Mouse (Mus musculus) midbrain, postnatal 0 days (tissue): Measurements from ENCODE around the gene Gfer. TPM values are rescaled to one million over a fixed set of nuclear protein-coding genes. Genes with fewer than 3 reads are reported as not detected.

Experiments
- ATAC-seq: fragments of 200-750 bp; cut with Nextera tagmentation; 2 replicates; pipeline ENCODE4 v1.8.0; 2017; ENCODE audit warnings: moderate number of reproducible peaks, mild to moderate bottlenecking, moderate TSS enrichment, moderate library complexity; ENCODE audit not compliant: low FRiP score
- DNase-seq: peaks from one replicate; pipeline ENCODE4 v3.0.0-alpha.2; 2015; ENCODE audit warnings: low spot score
- H3K27ac ChIP-seq: fragments of 300-500 bp; sonication (generic); 2 replicates; pipeline ENCODE4 v1.5.1; 2014; ENCODE audit warnings: low read depth, mild to moderate bottlenecking, low read length, mixed read lengths
- H3K27me3 ChIP-seq: fragments of 300-500 bp; sonication (generic); 2 replicates; pipeline ENCODE4 v1.6.1; 2014; ENCODE audit warnings: low read length, control low read depth, mixed read lengths; ENCODE audit not compliant: insufficient read depth
- H3K36me3 ChIP-seq: fragments of 300-500 bp; sonication (generic); 2 replicates; pipeline ENCODE4 v1.6.1; 2014; ENCODE audit warnings: low read length, control low read depth, mixed read lengths; ENCODE audit not compliant: insufficient read depth
- H3K4me1 ChIP-seq: fragments of 300-500 bp; sonication (generic); 2 replicates; pipeline ENCODE4 v1.6.1; 2014; ENCODE audit warnings: mild to moderate bottlenecking, control low read depth, antibody characterized with exemption, low read length, mixed read lengths; ENCODE audit not compliant: insufficient read depth
- H3K4me2 ChIP-seq: fragments of 300-500 bp; sonication (generic); 2 replicates; pipeline ENCODE4 v1.6.1; 2014; ENCODE audit warnings: low read depth, mild to moderate bottlenecking, low read length, mixed read lengths; ENCODE audit not compliant: poor library complexity, severe bottlenecking
- H3K4me3 ChIP-seq: fragments of 300-500 bp; sonication (generic); 2 replicates; pipeline ENCODE4 v1.5.1; 2014; ENCODE audit warnings: low read depth, mild to moderate bottlenecking, low read length, moderate library complexity
- H3K9ac ChIP-seq: fragments of 300-500 bp; sonication (generic); replicated peaks from 2 replicates; pipeline ENCODE4 v1.6.1; 2014; ENCODE audit warnings: mild to moderate bottlenecking, low read length, moderate library complexity, mixed read lengths; ENCODE audit not compliant: poor library complexity, severe bottlenecking
- H3K9me3 ChIP-seq: fragments of 300-500 bp; sonication (generic); 2 replicates; pipeline ENCODE4 v1.6.1; 2016; ENCODE audit warnings: low read length, control low read depth
- CTCF ChIP-seq: IDR thresholded peaks from 2 replicates; pipeline ENCODE4 v1.5.1; 2016; ENCODE audit warnings: antibody characterized with exemption, mild to moderate bottlenecking
- WGBS: fragments of 180-500 bp; shearing (Covaris S2); extraction: QIAGEN DNeasy Blood & Tissue Kit; methylation state at CpG from one replicate; pipeline ENCODE4 v1.1.7; 2014; 5-methylcytosine and 5-hydroxymethylcytosine counted together
- polyA plus RNA-seq: library from polyadenylated mRNA; unstranded; fragments of >200 nt; fragmentation: Nextera tagmentation; extraction: Ambion mirVana; gene quantifications from 2 replicates; pipeline ENCODE4 v1.2.1, GENCODE M21; 2015
- total RNA-seq: library from RNA; depleted of rRNA; stranded (reverse); fragments of >200 nt; gene quantifications from 2 replicates; pipeline ENCODE4 v1.2.3, GENCODE M21; 2014

Gene Gfer
- total and polyA plus RNA-seq, 2 experiments from 2014 or later, result 28.0 to 39.4 TPM

DNA sequence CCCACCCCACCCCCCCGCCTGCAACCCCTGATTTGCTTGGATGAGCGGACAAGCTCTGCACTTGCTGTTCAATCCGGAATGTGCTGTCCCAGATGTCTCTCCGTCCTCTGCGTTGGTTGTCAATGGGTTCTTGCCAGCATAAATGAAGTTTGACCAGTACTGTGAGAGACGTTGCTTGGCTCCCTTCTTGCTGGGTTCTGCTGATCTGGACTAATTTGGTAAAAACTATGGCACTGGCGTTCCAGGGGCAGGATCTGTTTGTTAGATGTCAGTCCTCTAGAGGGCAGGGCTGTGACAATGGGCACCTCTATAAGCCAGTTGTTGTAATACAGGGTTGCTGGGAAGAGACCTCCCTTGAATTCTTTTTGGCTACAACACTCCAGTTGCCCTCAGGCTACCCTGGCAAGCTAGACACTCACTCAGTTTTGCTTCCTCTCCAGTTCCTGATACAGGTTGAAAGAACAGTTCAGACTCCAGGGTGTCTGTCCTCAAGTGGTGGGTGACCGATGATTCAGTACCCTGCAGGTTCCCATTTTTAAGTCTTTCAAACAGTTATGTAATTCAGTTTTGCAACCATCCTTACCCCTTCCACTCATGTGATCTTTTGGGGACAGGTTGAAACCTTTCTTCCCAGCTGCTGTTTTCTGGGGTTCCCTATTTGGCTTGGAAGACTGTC is 41.3 kb upstream of the Gfer start:
- Histone ChIP-seq H3K27ac (no peak overlapping the region), H3K4me3 (peak overlapping the region; percentile 54), H3K4me2 (peak overlapping the region; percentile 85), H3K9ac (peak overlapping the region; percentile 55; the same call in 1 of the 2 replicates), H3K36me3 (no peaks in the 10 kb centered on the region), H3K9me3 (no peaks in the 10 kb centered on the region), H3K27me3 (no peaks in the 10 kb centered on the region), H3K4me1 (no peaks in the 10 kb centered on the region)
- 0 out of 2 replicates have a peak, but pooled peaks have one; percentile 9 for TF ChIP-seq CTCF
- 28% methylated on average over 8 of the region's 8 CpGs for WGBS
- DNase-seq (no peak), ATAC-seq (no peak)

DNA sequence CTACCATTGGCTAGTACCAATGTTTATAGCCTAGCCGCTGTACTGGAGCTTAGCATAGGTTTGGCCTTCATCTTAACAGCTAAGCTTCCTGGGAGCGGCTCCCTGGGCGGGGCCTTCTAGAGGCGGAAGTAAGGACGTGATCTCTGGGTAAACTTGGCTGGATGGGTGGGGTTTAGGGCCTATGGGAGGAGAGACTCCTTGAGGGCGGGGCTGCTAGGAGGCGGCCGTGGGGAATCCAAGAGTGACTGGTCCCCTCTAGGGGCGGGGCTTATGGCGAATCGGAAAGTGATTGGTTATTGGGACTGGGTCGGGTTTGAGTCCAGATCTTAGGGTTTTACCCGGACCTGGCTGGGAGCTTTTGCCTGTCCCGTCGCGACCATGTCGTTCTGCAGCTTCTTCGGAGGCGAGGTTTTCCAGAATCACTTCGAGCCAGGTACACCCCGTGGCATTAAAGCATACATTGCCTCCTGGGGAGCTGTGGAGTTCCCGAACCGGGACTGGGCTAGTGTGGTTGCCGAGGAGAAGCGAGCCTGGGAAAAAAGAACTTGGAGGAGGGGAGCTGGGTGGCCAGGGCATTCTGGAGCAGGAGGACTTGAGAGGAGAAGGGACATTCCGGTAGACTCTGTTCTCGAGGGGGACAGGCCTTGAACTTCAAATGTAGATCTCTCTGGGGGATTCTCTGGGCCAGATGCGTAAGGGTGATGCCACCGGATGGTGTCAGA is 40.5 kb upstream of the Gfer start, which contains the start of gene Msrb1:
Gene Msrb1, plus strand, starts transcription at position 313 of the 722 bp plus-strand sequence.
- WGBS, result under 1% methylated on average over 29 of the region's 29 CpGs
- Histone ChIP-seq H3K27me3 (no peaks in the 10 kb centered on the region), H3K9ac (peak within 1 kb of the TSS; percentile 55), H3K4me1 (no peaks in the 10 kb centered on the region), H3K4me3 (peak within 1 kb of the TSS; percentile 54), H3K27ac (peak within 1 kb of the TSS; percentile 59), H3K4me2 (peak within 1 kb of the TSS; percentile 85), H3K36me3 (no peaks in the 10 kb centered on the region), H3K9me3 (no peaks in the 10 kb centered on the region)
- ATAC-seq, result peak; percentile 92
- DNase-seq, result peak; percentile 97
- TF ChIP-seq CTCF, result no peak

DNA sequence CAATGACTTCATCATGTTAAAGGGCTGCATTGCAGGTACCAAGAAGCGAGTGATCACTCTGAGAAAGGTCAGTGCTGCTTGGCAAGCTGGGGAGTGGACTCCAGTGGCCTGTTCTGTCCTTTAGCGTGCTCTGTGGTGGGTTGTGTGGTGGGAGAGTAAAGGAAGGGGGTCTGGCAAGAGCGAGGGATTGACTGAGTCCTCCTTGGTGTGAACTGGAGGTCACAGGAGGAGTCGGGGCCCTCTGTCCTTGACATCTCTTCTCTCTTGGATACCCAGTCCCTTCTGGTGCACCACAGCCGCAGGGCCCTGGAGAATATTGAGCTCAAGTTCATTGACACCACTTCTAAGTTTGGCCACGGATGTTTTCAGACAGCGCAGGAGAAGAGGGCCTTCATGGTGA is 39.5 kb upstream of the Gfer start:
- no peak for ATAC-seq
- Histone ChIP-seq H3K27me3 (no peaks in the 10 kb centered on the region), H3K9ac (no peak overlapping the region), H3K4me3 (no peak overlapping the region), H3K4me2 (no peak overlapping the region), H3K4me1 (no peaks in the 10 kb centered on the region), H3K36me3 (no peaks in the 10 kb centered on the region), H3K9me3 (no peaks in the 10 kb centered on the region), H3K27ac (no peak overlapping the region)
- DNase-seq, result no peak
- 88% methylated on average over 7 of the region's 7 CpGs for WGBS
- no peak for TF ChIP-seq CTCF

DNA sequence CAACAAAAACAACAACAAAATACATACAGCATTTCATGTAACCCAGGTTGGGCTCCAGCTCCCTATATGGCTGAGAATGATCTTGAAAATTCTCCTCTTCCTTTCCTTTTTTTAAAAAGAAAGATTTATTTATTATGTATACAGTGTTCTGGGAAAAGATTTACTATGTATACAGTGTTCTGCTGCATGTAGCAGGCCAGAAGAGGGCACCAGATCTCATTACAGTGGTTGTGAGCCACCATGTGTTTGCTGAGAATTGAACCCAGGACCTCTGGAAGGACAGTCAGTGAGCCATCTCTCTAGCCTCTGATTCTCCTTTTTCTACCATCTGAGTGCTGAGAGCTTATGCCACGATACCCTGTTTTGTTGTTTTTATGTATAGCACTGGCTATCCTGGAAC is 38.6 kb upstream of the Gfer start:
- Histone ChIP-seq H3K4me3 (no peak overlapping the region), H3K4me1 (no peaks in the 10 kb centered on the region), H3K4me2 (no peak overlapping the region), H3K36me3 (no peaks in the 10 kb centered on the region), H3K27me3 (no peaks in the 10 kb centered on the region), H3K27ac (no peak overlapping the region), H3K9me3 (no peaks in the 10 kb centered on the region), H3K9ac (no peak overlapping the region)
- ATAC-seq, result no peak
- DNase-seq, result no peak
- 90% methylated on average over 1 of the region's 1 CpGs for WGBS
- TF ChIP-seq CTCF, result peak; percentile 33; the same call in 1 of the 2 replicates

DNA sequence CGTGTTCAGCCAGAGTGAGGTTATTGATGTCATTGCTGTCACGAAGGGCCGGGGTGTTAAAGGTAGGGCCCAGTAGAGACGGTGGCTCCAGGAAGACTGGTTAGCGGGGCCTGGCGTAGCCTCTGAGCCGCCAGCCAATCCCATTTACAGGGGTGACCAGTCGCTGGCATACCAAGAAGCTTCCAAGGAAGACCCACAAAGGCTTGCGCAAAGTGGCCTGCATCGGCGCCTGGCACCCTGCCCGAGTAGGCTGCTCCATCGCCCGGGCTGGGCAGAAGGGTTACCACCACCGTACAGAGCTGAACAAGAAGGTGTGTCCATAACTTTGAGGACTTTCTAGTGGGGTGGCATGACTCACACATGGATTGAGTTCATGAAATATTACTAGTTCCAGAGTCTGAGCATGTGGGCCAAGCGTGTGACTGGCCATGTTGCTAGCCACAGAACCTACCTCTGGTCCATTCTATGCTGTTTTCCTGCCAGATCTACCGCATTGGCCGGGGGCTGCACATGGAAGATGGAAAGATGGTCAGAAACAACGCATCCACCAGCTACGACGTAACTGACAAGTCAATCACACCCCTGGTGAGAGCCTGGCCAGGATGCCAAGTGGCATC is 37.6 kb upstream of the Gfer start:
- ATAC-seq, result no peak
- no peaks in the 10 kb centered on the region for H3K4me1 ChIP-seq
- WGBS, result 90% methylated on average over 21 of the region's 21 CpGs

More for the DNA sequence above, 37.6 kb upstream of the Gfer start:
- Histone ChIP-seq H3K9ac (no peak overlapping the region; the same call in 1 of the 2 replicates), H3K9me3 (no peaks in the 10 kb centered on the region), H3K27me3 (no peaks in the 10 kb centered on the region), H3K36me3 (no peaks in the 10 kb centered on the region), H3K27ac (no peak overlapping the region), H3K4me2 (no peak overlapping the region), H3K4me3 (no peak overlapping the region)
- TF ChIP-seq CTCF, result no peak
- DNase-seq, result no peak
